Mouse (Mus musculus): Measurements from ENCODE around the gene March8.

DNA sequence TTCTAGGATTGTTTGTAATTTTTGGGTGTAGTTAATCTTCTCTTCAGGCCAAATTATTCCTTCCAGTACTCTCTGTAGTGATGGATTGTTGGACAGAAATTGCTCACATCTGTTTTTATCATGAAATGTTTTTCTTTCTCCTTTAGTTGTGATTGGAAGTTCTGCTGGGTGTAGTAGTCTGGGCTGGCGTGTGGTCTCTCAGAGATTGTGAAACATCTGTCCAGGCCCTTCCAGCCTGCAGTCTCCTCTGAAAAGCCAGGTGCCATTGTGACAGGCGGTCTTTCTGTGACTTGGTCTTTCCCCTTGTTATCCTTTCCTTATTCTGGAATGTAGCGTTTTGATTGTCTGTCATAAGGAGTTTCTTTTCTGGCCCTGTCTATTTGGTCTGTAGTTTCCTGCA lies 18.6 kb upstream of the March8 start:
- TF ChIP-seq CTCF (IDR thresholded peaks at IDR 0.05; ENCODE audit: control insufficient read depth, insufficient read depth, insufficient read length) (no peak), MYOG (IDR thresholded peaks at IDR 0.05; ENCODE audit: control insufficient read depth, extremely low read depth, insufficient read length) (no peak)

Measured in C2C12 (cell line).